Mouse (Mus musculus) intestine, embryonic 14.5 days (tissue): ENCODE data around the gene Cd1d1. TPM values are rescaled to one million over a fixed set of nuclear protein-coding genes. Genes with fewer than 3 reads are reported as not detected.
A peak's percentile ranks its signal among the peaks of the same experiment; 100 is the strongest.

Experiments used
- ATAC-seq: fragments of 200-750 bp; cut with Nextera tagmentation; replicated peaks from 2 replicates; pipeline ENCODE4 v1.8.0; 2017; ENCODE audit warnings: low read depth, moderate number of reproducible peaks, moderate TSS enrichment, moderate library complexity; ENCODE audit not compliant: low FRiP score, low TSS enrichment
- DNase-seq: peaks from one replicate; pipeline ENCODE4 v3.0.0-alpha.2; 2018; ENCODE audit warnings: low spot score
- H3K27ac ChIP-seq: fragments of 300-500 bp; sonication (generic); 2 replicates; pipeline ENCODE4 v1.5.1; 2014; ENCODE audit warnings: low read depth, mild to moderate bottlenecking, control low read depth
- H3K27me3 ChIP-seq: fragments of 300-500 bp; sonication (generic); replicated peaks from 2 replicates; pipeline ENCODE4 v1.6.1; 2014; ENCODE audit warnings: low read length, control low read depth; ENCODE audit not compliant: control insufficient read depth, insufficient read depth
- H3K36me3 ChIP-seq: fragments of 300-500 bp; sonication (generic); 2 replicates; pipeline ENCODE4 v1.6.1; 2014; ENCODE audit warnings: low read length, control low read depth; ENCODE audit not compliant: control insufficient read depth, insufficient read depth
- H3K4me1 ChIP-seq: fragments of 300-500 bp; sonication (generic); replicated peaks from 2 replicates; pipeline ENCODE4 v1.6.1; 2014; ENCODE audit warnings: low read length, control low read depth, mixed read lengths; ENCODE audit not compliant: control insufficient read depth, insufficient read depth
- H3K4me2 ChIP-seq: fragments of 300-500 bp; sonication (generic); 2 replicates; pipeline ENCODE4 v1.6.1; 2014; ENCODE audit warnings: low read length
- H3K4me3 ChIP-seq: fragments of 300-500 bp; sonication (generic); 2 replicates; pipeline ENCODE4 v1.5.1; 2014; ENCODE audit warnings: low read depth, low read length, control low read depth, mixed read lengths
- H3K9ac ChIP-seq: fragments of 300-500 bp; sonication (generic); 2 replicates; pipeline ENCODE4 v1.6.1; 2014; ENCODE audit warnings: mild to moderate bottlenecking, low read length
- H3K9me3 ChIP-seq: fragments of 300-500 bp; sonication (generic); 2 replicates; pipeline ENCODE4 v1.6.1; 2016; ENCODE audit warnings: low read length, control low read depth; ENCODE audit not compliant: control insufficient read depth
- WGBS: fragments of 180-500 bp; shearing (Covaris S2); extraction: QIAGEN DNeasy Blood & Tissue Kit; methylation state at CpG from one replicate; pipeline ENCODE4 v1.1.7; 2014; 5-methylcytosine and 5-hydroxymethylcytosine counted together
- polyA plus RNA-seq: library from polyadenylated mRNA; unstranded; fragments of >200 nt; fragmentation: Nextera tagmentation; extraction: Ambion mirVana; gene quantifications from 2 replicates; pipeline ENCODE4 v1.2.1, GENCODE M21; 2014

The Cd1d1 gene
- 40.8 and 42.4 TPM in 2 replicates for polyA plus RNA-seq

DNA sequence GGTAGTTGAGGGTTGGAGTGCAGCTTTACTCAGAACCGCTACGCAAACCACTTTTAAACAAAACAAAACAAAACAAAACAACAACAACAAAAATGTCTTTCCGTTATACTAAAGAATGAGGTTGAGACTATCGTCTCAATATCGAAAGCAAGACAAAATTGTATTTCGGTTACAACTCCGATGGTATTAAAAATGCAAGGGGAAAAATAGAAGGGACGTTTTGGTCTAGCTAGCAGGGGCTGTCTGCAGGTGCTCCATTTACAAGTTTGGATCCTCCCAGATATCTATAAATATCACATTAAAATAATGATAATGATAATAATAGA, at the start of gene Cd1d1:
Cd1d1 (minus strand) TSS at position 27 of the 326 bp plus-strand sequence.
- H3K36me3 ChIP-seq, result no peaks in the 10 kb centered on the region
- no peaks in the 10 kb centered on the region for H3K27me3 ChIP-seq
- H3K4me2 ChIP-seq, result peak within 1 kb of the TSS; percentile 55
- DNase-seq (no peak), ATAC-seq (no peak)
- peak within 1 kb of the TSS; percentile 68 for H3K9ac ChIP-seq
- peaks cover 7% of the 10 kb centered on the region for H3K4me1 ChIP-seq
- WGBS, result 25% methylated on average over 8 of the region's 8 CpGs
- peak within 1 kb of the TSS; percentile 55 for H3K4me3 ChIP-seq
- H3K9me3 ChIP-seq, result no peaks in the 10 kb centered on the region
- peak within 1 kb of the TSS; percentile 92 for H3K27ac ChIP-seq

DNA sequence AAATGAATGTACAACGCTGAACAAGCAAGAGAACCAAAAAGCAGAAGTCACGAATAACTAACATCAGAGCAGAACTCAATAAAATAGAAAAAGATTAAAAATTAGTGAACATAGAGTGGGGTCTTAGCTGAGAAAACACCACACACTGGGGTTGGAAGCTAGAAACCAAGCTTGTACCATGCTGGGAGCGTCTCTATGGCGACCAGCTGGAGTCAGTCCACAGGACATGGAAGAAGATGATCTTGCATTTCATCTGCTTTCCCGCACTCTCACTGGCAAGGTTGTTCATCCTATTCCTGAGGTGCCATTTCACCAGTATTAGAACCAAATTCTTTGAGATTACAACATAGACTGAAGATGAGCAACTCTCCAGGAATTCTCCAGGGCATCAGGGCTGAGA, 48.6 kb upstream of the Cd1d1 start:
- DNase-seq, result no peak
- H3K27ac ChIP-seq, result no peak overlapping the region
- 87% methylated on average over 5 of the region's 5 CpGs for WGBS

DNA sequence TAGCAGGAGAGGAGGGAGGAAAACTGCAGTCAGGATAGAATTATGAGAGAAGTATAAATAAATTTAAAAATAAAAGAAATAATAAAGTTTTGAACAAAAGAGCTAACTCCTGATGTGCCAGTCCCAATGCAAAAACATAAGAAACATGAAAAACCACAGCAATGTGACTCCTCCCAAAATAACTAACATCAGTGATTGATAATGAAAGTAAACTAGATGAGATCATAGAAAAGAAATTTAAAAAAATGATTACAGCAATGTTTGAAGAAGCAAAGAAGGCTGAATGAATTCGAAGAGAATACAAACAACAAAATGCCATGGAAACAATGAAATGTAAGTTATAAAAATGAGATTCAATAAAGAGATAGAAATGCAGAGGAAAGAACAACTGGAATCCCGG, 42.5 kb upstream of the Cd1d1 start:
- H3K4me1 ChIP-seq, result no peaks in the 10 kb centered on the region
- WGBS, result 78% methylated on average over 2 of the region's 2 CpGs
- DNase-seq, result no peak

More for the DNA sequence above, 48.6 kb upstream of the Cd1d1 start:
- Histone ChIP-seq H3K36me3 (no peaks in the 10 kb centered on the region), H3K4me1 (no peaks in the 10 kb centered on the region), H3K4me2 (no peak overlapping the region), H3K9me3 (no peaks in the 10 kb centered on the region), H3K27me3 (no peaks in the 10 kb centered on the region), H3K9ac (no peak overlapping the region), H3K4me3 (no peak overlapping the region)
- ATAC-seq, result no peak

GRCm38 (mm10) chr3:87038500-87038899, 39.3 kb upstream of the Cd1d1 start:
- Histone ChIP-seq H3K27ac (no peak overlapping the region), H3K27me3 (no peaks in the 10 kb centered on the region), H3K9me3 (no peaks in the 10 kb centered on the region), H3K4me2 (no peak overlapping the region), H3K4me1 (no peaks in the 10 kb centered on the region), H3K36me3 (no peaks in the 10 kb centered on the region), H3K9ac (no peak overlapping the region), H3K4me3 (no peak overlapping the region)
- 84% methylated on average over 6 of the region's 6 CpGs for WGBS
- ATAC-seq, result no peak
- no peak for DNase-seq

More for the DNA sequence above, 42.5 kb upstream of the Cd1d1 start:
- ATAC-seq, result no peak
- no peaks in the 10 kb centered on the region for H3K27me3 ChIP-seq
- H3K36me3 ChIP-seq, result no peaks in the 10 kb centered on the region
- H3K4me3 ChIP-seq, result no peak overlapping the region
- H3K9me3 ChIP-seq, result no peaks in the 10 kb centered on the region
- no peak overlapping the region for H3K9ac ChIP-seq
- no peak overlapping the region for H3K27ac ChIP-seq
- H3K4me2 ChIP-seq, result no peak overlapping the region

GRCm38 (mm10) chr3:87034061-87034460, 34.8 kb upstream of the Cd1d1 start:
- H3K9me3 ChIP-seq, result no peaks in the 10 kb centered on the region
- 88% methylated on average over 3 of the region's 4 CpGs for WGBS

GRCm38 (mm10) chr3:87033357-87033756, 34.1 kb upstream of the Cd1d1 start:
- H3K9me3 ChIP-seq, result no peaks in the 10 kb centered on the region
- DNase-seq, result peak; percentile 92
- no peak overlapping the region for H3K9ac ChIP-seq
- no peak overlapping the region for H3K4me3 ChIP-seq
- no peaks in the 10 kb centered on the region for H3K36me3 ChIP-seq
- no peak for ATAC-seq
- H3K27me3 ChIP-seq, result no peaks in the 10 kb centered on the region
- no peak overlapping the region for H3K4me2 ChIP-seq
- WGBS, result 22% methylated on average over 8 of the region's 8 CpGs
- no peaks in the 10 kb centered on the region for H3K4me1 ChIP-seq
- no peak overlapping the region for H3K27ac ChIP-seq

More at GRCm38 (mm10) chr3:87034061-87034460, 34.8 kb upstream of the Cd1d1 start:
- Histone ChIP-seq H3K4me1 (no peaks in the 10 kb centered on the region), H3K27me3 (no peaks in the 10 kb centered on the region), H3K4me2 (no peak overlapping the region), H3K36me3 (no peaks in the 10 kb centered on the region), H3K27ac (no peak overlapping the region), H3K4me3 (no peak overlapping the region), H3K9ac (no peak overlapping the region)
- no peak for DNase-seq
- ATAC-seq, result no peak

GRCm38 (mm10) chr3:87030855-87031254, 31.6 kb upstream of the Cd1d1 start:
- H3K4me3 ChIP-seq, result no peak overlapping the region
- no peaks in the 10 kb centered on the region for H3K4me1 ChIP-seq
- no peaks in the 10 kb centered on the region for H3K36me3 ChIP-seq
- H3K4me2 ChIP-seq, result no peak overlapping the region
- no peaks in the 10 kb centered on the region for H3K27me3 ChIP-seq
- DNase-seq (peak; percentile 74), ATAC-seq (no peak)
- WGBS, result 20% methylated on average over 6 of the region's 6 CpGs
- H3K9ac ChIP-seq, result no peak overlapping the region
- H3K27ac ChIP-seq, result no peak overlapping the region
- H3K9me3 ChIP-seq, result no peaks in the 10 kb centered on the region

- H3K4me3 ChIP-seq, result no peak overlapping the region
- ATAC-seq (no peak), DNase-seq (no peak)
- no peaks in the 10 kb centered on the region for H3K9me3 ChIP-seq
- no peaks in the 10 kb centered on the region for H3K36me3 ChIP-seq
- H3K4me1 ChIP-seq, result no peaks in the 10 kb centered on the region
- no peak overlapping the region for H3K9ac ChIP-seq
- H3K4me2 ChIP-seq, result no peak overlapping the region
- 82% methylated on average over 2 of the region's 2 CpGs for WGBS
- H3K27me3 ChIP-seq, result no peaks in the 10 kb centered on the region
- no peak overlapping the region for H3K27ac ChIP-seq
Measured at GRCm38 (mm10) chr3:87017707-87018106, 18.5 kb upstream of the Cd1d1 start.

GRCm38 (mm10) chr3:87017001-87017400, 17.8 kb upstream of the Cd1d1 start:
- Histone ChIP-seq H3K4me3 (no peak overlapping the region), H3K27ac (no peak overlapping the region), H3K4me1 (no peaks in the 10 kb centered on the region), H3K9me3 (no peaks in the 10 kb centered on the region), H3K27me3 (no peaks in the 10 kb centered on the region), H3K36me3 (no peaks in the 10 kb centered on the region), H3K9ac (no peak overlapping the region), H3K4me2 (no peak overlapping the region)
- ATAC-seq, result no peak
- WGBS, result 73% methylated on average over 1 of the region's 1 CpGs
- no peak for DNase-seq
